Mouse (Mus musculus): ENCODE data around the gene Gm2696.

Gene Gm2696

GRCm38 (mm10) chr10:77846961-77847360 lies 32.5 kb downstream of the Gm2696 start:
- no peak for DNase-seq (ENCODE audit: low spot score in 2 of 2)

GRCm38 (mm10) chr10:77847538-77847937 lies 33.1 kb downstream of the Gm2696 start:
- no peak for DNase-seq (ENCODE audit: low spot score in 2 of 2)

GRCm38 (mm10) chr10:77852559-77852958 lies 38.1 kb downstream of the Gm2696 start, which contains the start of gene Gm10318:
Gene Gm10318 (plus strand): TSS chr10:77852859.
- no peak for DNase-seq (ENCODE audit: low spot score in 2 of 2)

GRCm38 (mm10) chr10:77861675-77862074 lies 47.2 kb downstream of the Gm2696 start, which contains the start of gene Gm3285:
Gene Gm3285 (plus strand): TSS chr10:77861975.
- DNase-seq (ENCODE audit: low spot score in 2 of 2), result no peak

GRCm38 (mm10) chr10:77864067-77864761 lies 49.7 kb downstream of the Gm2696 start:
- peak; percentile 75 to 80 for DNase-seq (ENCODE audit: low spot score in 2 of 2)

GRCm38 (mm10) chr10:77864762-77865143 lies 50.3 kb downstream of the Gm2696 start:
- no peak for DNase-seq (ENCODE audit: low spot score in 2 of 2)

- no peak for DNase-seq (ENCODE audit: low spot score in 2 of 2)
Measured at GRCm38 (mm10) chr10:77867546-77867945, 53.1 kb downstream of the Gm2696 start.

- DNase-seq (ENCODE audit: low spot score in 2 of 2), result no peak
Measured at GRCm38 (mm10) chr10:77869651-77870050, 55.2 kb downstream of the Gm2696 start.

GRCm38 (mm10) chr10:77878985-77879384 lies 64.5 kb downstream of the Gm2696 start:
- peak; percentile 34 to 47 for DNase-seq (ENCODE audit: low spot score in 2 of 2)

GRCm38 (mm10) chr10:77880305-77880704 lies 65.8 kb downstream of the Gm2696 start:
- DNase-seq (ENCODE audit: low spot score in 2 of 2), result no peak

- no peak for DNase-seq (ENCODE audit: low spot score in 2 of 2)
Measured at GRCm38 (mm10) chr10:77882553-77882952, 68.1 kb downstream of the Gm2696 start.

All from urinary bladder, postnatal 36 days (tissue).